Comparison of ENCODE assay signal across 16 mouse cellular contexts in genomic region chr8:57631780-57632179, GRCm38 (mm10).
"Had no signal": no experiment of that assay in that cellular context is flagged by ENCODE, and none has a peak within 500 bp of the region (broad histone marks: within the 10 kb centered on the region; RNA-seq: fewer than 3 reads in every experiment).

No protein-coding gene starts in this region.

- H3K9ac ChIP-seq: liver, embryonic 13.5 days; neural tube, embryonic 12.5 days; stomach, embryonic 15.5 days had no signal

- H3K36me3 ChIP-seq: liver, embryonic 13.5 days; neural tube, embryonic 12.5 days; stomach, embryonic 15.5 days had no signal

- DNase-seq: kidney, postnatal 36 days; layer of hippocampus, postnatal 36 days; liver, embryonic 13.5 days; lung, adult 2 months; lung, postnatal 14 days; lung, postnatal 4 days; midbrain, embryonic 14.5 days; retina, postnatal 1 day; right cerebral cortex, postnatal 25 days; spleen, adult 18-20 months; thymus, postnatal 25 days had no signal

- H3K27me3 ChIP-seq: liver, embryonic 13.5 days; neural tube, embryonic 12.5 days; stomach, embryonic 15.5 days had no signal

- H3K4me2 ChIP-seq: liver, embryonic 13.5 days; midbrain, embryonic 11.5 days; neural tube, embryonic 12.5 days; stomach, embryonic 15.5 days had no signal

- H3K4me3 ChIP-seq: left cerebral cortex, adult 2 months; liver, embryonic 13.5 days; neural tube, embryonic 12.5 days; stomach, embryonic 15.5 days had no signal

- H3K4me1 ChIP-seq: neural tube, embryonic 12.5 days had no signal

- H3K27ac ChIP-seq: kidney, postnatal 0 days; left cerebral cortex, adult 2 months; liver, embryonic 13.5 days; neural tube, embryonic 12.5 days; stomach, embryonic 15.5 days had no signal

- H3K9me3 ChIP-seq: liver, embryonic 13.5 days; neural tube, embryonic 12.5 days; stomach, embryonic 15.5 days had no signal
